Mouse (Mus musculus): ENCODE results near the gene Babam1. TPM values are rescaled to one million over a fixed set of nuclear protein-coding genes. Genes with fewer than 3 reads are reported as not detected.

The Babam1 gene
- polyA plus RNA-seq, 1 experiment: not detected

DNA sequence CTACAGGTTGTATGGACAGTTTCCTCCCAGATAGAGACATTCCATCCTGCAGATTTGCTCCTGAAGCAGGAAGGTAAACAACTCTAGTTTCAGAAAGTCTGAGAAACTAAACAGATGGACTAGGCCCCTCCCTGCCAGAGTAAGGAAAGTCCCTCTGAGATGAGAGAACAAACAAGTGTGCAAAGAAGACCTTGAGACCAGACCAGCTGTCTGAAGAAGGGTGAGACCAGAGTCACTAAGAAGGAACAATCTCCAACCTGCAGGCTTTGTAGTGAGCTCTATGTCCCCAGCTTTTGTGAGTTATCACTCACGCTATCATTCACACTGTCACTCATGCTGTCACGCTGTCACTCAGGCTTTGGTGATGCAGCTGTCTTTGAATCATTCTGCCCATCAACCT is 5.0 kb upstream of the Babam1 start:
- Histone ChIP-seq H3K4me3 (ENCODE audit: insufficient read depth, low read depth, low read length) (no peak overlapping the region), H3K27ac (ENCODE audit: insufficient read depth, low read depth, low read length) (no peak overlapping the region), H3K4me1 (ENCODE audit: control insufficient read depth, insufficient read depth, low read length) (peaks cover 9% of the 10 kb centered on the region)
- TF ChIP-seq CTCF (IDR thresholded peaks at IDR 0.05; ENCODE audit: insufficient read depth, low read depth, low read length) (no peak), POLR2A (IDR thresholded peaks at IDR 0.05; ENCODE audit: insufficient read depth, low read depth, low read length) (no peak)
- whole genome bisulfite sequencing: 97% methylated on average over 2 of the region's 2 CpGs

DNA sequence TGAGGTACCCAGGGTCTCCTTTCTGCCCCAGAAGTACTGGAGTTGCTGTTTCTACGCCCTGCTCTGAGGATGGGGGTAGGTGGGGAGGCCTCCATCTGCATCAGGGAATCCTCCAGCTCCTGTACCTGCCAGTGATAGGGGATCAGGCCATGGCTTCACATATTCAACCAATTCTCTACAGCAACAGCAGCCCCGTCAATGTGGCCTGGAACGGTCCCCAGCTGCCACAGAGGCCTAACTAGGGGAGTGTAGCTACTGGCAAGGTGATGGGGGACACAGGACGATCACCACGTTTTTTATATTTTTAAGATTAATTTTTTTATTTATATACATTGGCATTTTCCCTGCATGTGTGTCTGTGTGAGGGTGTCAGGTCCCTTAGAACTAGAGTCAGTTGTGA is 4.3 kb upstream of the Babam1 start:
- no peak for TF ChIP-seq CTCF (IDR thresholded peaks at IDR 0.05; ENCODE audit: insufficient read depth, low read depth, low read length)
- no peak for TF ChIP-seq POLR2A (IDR thresholded peaks at IDR 0.05; ENCODE audit: insufficient read depth, low read depth, low read length)
- Histone ChIP-seq H3K4me3 (ENCODE audit: insufficient read depth, low read depth, low read length) (no peak overlapping the region), H3K4me1 (ENCODE audit: control insufficient read depth, insufficient read depth, low read length) (peaks cover 5% of the 10 kb centered on the region), H3K27ac (ENCODE audit: insufficient read depth, low read depth, low read length) (no peak overlapping the region)
- WGBS: 74% methylated on average over 5 of the region's 5 CpGs

DNA sequence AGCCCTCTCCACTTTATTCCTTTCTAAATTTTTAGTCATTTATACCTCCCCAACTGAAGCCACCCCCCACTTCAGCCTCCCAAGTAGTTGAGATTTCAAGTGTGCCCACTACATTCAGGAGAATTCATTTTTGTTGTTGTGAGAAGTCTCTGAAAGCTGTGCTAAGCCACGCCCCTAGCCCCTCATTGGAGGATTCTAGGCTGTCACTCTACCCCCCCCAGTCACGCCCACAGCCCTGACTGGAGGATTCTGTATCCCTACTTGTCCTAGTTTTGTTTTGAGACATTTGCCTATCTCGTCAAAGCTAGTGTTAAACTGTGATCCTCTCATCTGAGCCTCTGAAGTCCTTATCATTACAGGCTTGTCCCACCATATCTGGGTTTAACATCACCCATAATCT is 3.8 kb upstream of the Babam1 start:
- TF ChIP-seq CTCF (IDR thresholded peaks at IDR 0.05; ENCODE audit: insufficient read depth, low read depth, low read length) (no peak), POLR2A (IDR thresholded peaks at IDR 0.05; ENCODE audit: insufficient read depth, low read depth, low read length) (no peak)
- H3K27ac ChIP-seq (ENCODE audit: insufficient read depth, low read depth, low read length): no peak overlapping the region
- WGBS: 11% methylated on average over 3 of the region's 3 CpGs

GRCm38 (mm10) chr8:71394481-71394880 is 2.2 kb upstream of the Babam1 start:
- TF ChIP-seq POLR2A (IDR thresholded peaks at IDR 0.05; ENCODE audit: insufficient read depth, low read depth, low read length) (no peak), CTCF (IDR thresholded peaks at IDR 0.05; ENCODE audit: insufficient read depth, low read depth, low read length) (no peak)
- 81% methylated on average over 7 of the region's 7 CpGs for WGBS
- Histone ChIP-seq H3K4me3 (ENCODE audit: insufficient read depth, low read depth, low read length) (no peak overlapping the region; the same call in 1 of the 2 replicates), H3K27ac (ENCODE audit: insufficient read depth, low read depth, low read length) (no peak overlapping the region), H3K4me1 (ENCODE audit: control insufficient read depth, insufficient read depth, low read length) (peaks cover 9% of the 10 kb centered on the region)

More for the DNA sequence above, 3.8 kb upstream of the Babam1 start:
- H3K4me3 ChIP-seq (ENCODE audit: insufficient read depth, low read depth, low read length): no peak overlapping the region
- peaks cover 9% of the 10 kb centered on the region for H3K4me1 ChIP-seq (ENCODE audit: control insufficient read depth, insufficient read depth, low read length)

DNA sequence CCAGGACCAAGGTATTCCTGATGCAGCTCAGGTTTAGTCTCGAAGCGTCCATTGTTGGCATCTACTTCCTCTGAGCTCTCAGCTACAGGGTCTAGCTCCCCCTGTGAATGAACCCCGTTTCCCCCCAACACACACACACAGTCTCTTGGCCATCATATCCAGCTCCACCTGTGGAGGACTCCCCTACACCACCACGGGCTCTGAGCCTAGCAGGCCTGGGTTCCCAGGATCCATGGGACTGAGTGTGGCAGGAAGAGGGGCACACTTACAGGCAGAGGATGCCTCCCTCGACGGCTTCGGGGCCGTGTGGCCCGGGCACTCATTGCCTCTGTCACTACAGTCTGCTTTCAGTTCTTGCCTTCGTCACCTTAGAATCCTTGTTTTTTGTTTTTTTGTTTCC is 1.6 kb upstream of the Babam1 start:
- peaks cover 9% of the 10 kb centered on the region for H3K4me1 ChIP-seq (ENCODE audit: control insufficient read depth, insufficient read depth, low read length)
- H3K4me3 ChIP-seq (ENCODE audit: insufficient read depth, low read depth, low read length): no peak overlapping the region; the same call in 1 of the 2 replicates
- WGBS: 85% methylated on average over 10 of the region's 10 CpGs
- no peak for TF ChIP-seq CTCF (IDR thresholded peaks at IDR 0.05; ENCODE audit: insufficient read depth, low read depth, low read length)
- H3K27ac ChIP-seq (ENCODE audit: insufficient read depth, low read depth, low read length): no peak overlapping the region

GRCm38 (mm10) chr8:71395629-71396028 is 1.0 kb upstream of the Babam1 start, which contains the start of gene Ushbp1:
Ushbp1 (minus strand) TSS chr8:71395802.
- 84% methylated on average over 9 of the region's 9 CpGs for WGBS
- peak within 1 kb of the TSS; percentile 26 for H3K27ac ChIP-seq (ENCODE audit: insufficient read depth, low read depth, low read length)
- TF ChIP-seq CTCF (IDR thresholded peaks at IDR 0.05; ENCODE audit: insufficient read depth, low read depth, low read length) (no peak), POLR2A (IDR thresholded peaks at IDR 0.05; ENCODE audit: insufficient read depth, low read depth, low read length) (no peak)

DNA sequence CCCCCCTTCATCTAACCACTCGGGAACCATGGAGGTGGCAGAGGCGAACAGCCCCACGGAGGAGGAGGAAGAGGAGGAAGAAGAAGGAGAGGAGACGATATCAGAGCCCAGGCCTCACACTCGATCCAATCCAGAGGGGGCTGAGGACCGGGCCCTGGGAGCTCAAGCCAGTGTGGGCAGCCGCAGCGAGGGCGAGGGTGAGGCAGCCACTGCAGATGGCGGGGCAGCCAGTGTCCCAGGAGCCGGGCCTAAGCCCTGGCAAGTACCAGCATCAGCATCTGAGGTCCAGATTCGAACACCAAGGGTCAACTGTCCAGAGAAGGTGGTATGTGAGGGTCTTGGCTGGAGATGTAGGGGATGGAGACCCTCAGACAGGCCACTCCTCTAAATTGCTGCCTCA is 1.0 kb downstream of the Babam1 start:
- TF ChIP-seq CTCF (IDR thresholded peaks at IDR 0.05; ENCODE audit: insufficient read depth, low read depth, low read length): no peak
- TF ChIP-seq POLR2A (IDR thresholded peaks at IDR 0.05; ENCODE audit: insufficient read depth, low read depth, low read length): no peak
- peaks cover 9% of the 10 kb centered on the region for H3K4me1 ChIP-seq (ENCODE audit: control insufficient read depth, insufficient read depth, low read length)
- no peak overlapping the region for H3K27ac ChIP-seq (ENCODE audit: insufficient read depth, low read depth, low read length)
- WGBS: 78% methylated on average over 12 of the region's 12 CpGs
- 0 out of 2 replicates have a peak overlapping the region, but pooled peaks have one; percentile 2 for H3K4me3 ChIP-seq (ENCODE audit: insufficient read depth, low read depth, low read length)

More at GRCm38 (mm10) chr8:71395629-71396028, 1.0 kb upstream of the Babam1 start, which contains the start of gene Ushbp1:
- Histone ChIP-seq H3K4me3 (ENCODE audit: insufficient read depth, low read depth, low read length) (peak within 1 kb of the TSS; percentile 18), H3K4me1 (ENCODE audit: control insufficient read depth, insufficient read depth, low read length) (peaks cover 9% of the 10 kb centered on the region)

DNA sequence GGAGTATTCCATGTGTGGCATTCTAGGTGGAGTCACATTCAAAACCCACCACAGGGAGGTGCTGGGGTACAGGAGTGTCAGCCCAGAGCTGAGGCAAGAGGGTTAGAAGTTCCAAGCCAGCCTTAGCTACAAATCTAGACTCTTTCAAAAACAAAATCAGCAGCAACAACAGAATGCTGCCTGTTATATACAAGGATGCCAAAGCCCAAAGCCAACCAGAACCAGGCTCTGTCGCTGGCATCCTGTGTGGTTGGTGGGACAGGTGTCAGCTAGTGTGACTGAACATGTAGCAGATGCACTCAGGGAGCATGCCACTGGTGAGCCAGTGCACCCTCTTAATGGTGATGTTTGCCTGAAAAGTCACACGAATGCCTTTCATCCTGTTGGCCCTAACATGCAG is 4.2 kb downstream of the Babam1 start:
- 95% methylated on average over 2 of the region's 2 CpGs for WGBS
- Histone ChIP-seq H3K4me1 (ENCODE audit: control insufficient read depth, insufficient read depth, low read length) (peaks cover 17% of the 10 kb centered on the region), H3K4me3 (ENCODE audit: insufficient read depth, low read depth, low read length) (no peak overlapping the region), H3K27ac (ENCODE audit: insufficient read depth, low read depth, low read length) (no peak overlapping the region)
- TF ChIP-seq POLR2A (IDR thresholded peaks at IDR 0.05; ENCODE audit: insufficient read depth, low read depth, low read length) (no peak), CTCF (IDR thresholded peaks at IDR 0.05; ENCODE audit: insufficient read depth, low read depth, low read length) (no peak)

DNA sequence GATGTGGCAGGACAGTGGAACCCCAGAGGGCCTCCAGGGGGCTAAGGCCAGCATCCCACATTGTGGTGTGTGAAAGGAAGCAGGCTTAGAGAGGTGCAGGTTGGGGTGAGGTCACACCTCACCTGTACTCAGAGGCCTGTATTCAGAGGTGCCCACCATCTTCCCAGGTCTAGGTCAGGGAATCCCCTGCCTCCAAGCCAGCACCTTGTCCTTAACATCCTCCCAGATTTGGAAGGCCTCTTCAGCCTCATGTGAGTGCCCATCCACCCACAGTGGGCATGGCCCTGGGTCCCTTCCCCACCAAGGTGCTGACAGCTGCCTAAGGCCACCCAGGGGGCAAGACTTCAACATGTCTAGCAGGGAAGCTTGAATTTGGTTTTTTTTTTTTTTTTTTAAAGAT is 4.8 kb downstream of the Babam1 start:
- no peak overlapping the region for H3K27ac ChIP-seq (ENCODE audit: insufficient read depth, low read depth, low read length)
- no peak overlapping the region for H3K4me3 ChIP-seq (ENCODE audit: insufficient read depth, low read depth, low read length)
- TF ChIP-seq POLR2A (IDR thresholded peaks at IDR 0.05; ENCODE audit: insufficient read depth, low read depth, low read length) (no peak), CTCF (IDR thresholded peaks at IDR 0.05; ENCODE audit: insufficient read depth, low read depth, low read length) (no peak)
- peaks cover 19% of the 10 kb centered on the region for H3K4me1 ChIP-seq (ENCODE audit: control insufficient read depth, insufficient read depth, low read length)

GRCm38 (mm10) chr8:71402446-71402964 is 5.8 kb downstream of the Babam1 start:
- H3K4me3 ChIP-seq (ENCODE audit: insufficient read depth, low read depth, low read length): no peak overlapping the region
- no peak for TF ChIP-seq CTCF (IDR thresholded peaks at IDR 0.05; ENCODE audit: insufficient read depth, low read depth, low read length)
- TF ChIP-seq POLR2A (IDR thresholded peaks at IDR 0.05; ENCODE audit: insufficient read depth, low read depth, low read length): no peak
- 87% methylated on average over 9 of the region's 9 CpGs for WGBS
- no peak overlapping the region for H3K27ac ChIP-seq (ENCODE audit: insufficient read depth, low read depth, low read length)
- peaks cover 21% of the 10 kb centered on the region for H3K4me1 ChIP-seq (ENCODE audit: control insufficient read depth, insufficient read depth, low read length)
